Mouse (Mus musculus): ENCODE measurements at regions not wholly inside any gene's neighbourhood (a gene's known extent, or its start where the extent isn't known, plus 50 kb on each side); places are given as distances from the start of the nearest gene placed in this dataset.
A peak's percentile ranks its signal among the peaks of the same experiment; 100 is the strongest.

GRCm38 (mm10) chr15:27224512-27224850, 242.0 kb upstream of the Ank start:
- no peak for TF ChIP-seq CTCF (IDR thresholded peaks at IDR 0.05; ENCODE audit: low read depth)
- H3K9ac ChIP-seq (ENCODE audit: low read depth, low read length), result no peak overlapping the region
- H3K4me3 ChIP-seq (ENCODE audit: low read depth, low read length), result no peak overlapping the region
- WGBS, result 84% methylated on average over 4 of the region's 4 CpGs
- no peaks in the 10 kb centered on the region for H3K9me3 ChIP-seq (ENCODE audit: control insufficient read depth)
- no peak for ATAC-seq
- H3K36me3 ChIP-seq (ENCODE audit: control insufficient read depth, insufficient read depth), result no peaks in the 10 kb centered on the region
- no peaks in the 10 kb centered on the region for H3K27me3 ChIP-seq (replicated peaks; ENCODE audit: control insufficient read depth, insufficient read depth, low read length)
- H3K27ac ChIP-seq (ENCODE audit: low read depth, low read length), result no peak overlapping the region
- H3K4me1 ChIP-seq (replicated peaks; ENCODE audit: control insufficient read depth, insufficient read depth, low read length), result no peaks in the 10 kb centered on the region
- H3K4me2 ChIP-seq (replicated peaks; ENCODE audit: low read depth), result no peak overlapping the region

GRCm38 (mm10) chr15:27232804-27233203, 233.7 kb upstream of the Ank start:
- H3K27me3 ChIP-seq (replicated peaks; ENCODE audit: control insufficient read depth, insufficient read depth, low read length), result no peaks in the 10 kb centered on the region
- H3K36me3 ChIP-seq (ENCODE audit: control insufficient read depth, insufficient read depth), result no peaks in the 10 kb centered on the region

GRCm38 (mm10) chr15:27234770-27235169, 231.7 kb upstream of the Ank start:
- 19% methylated on average over 4 of the region's 4 CpGs for WGBS
- no peak for ATAC-seq
- H3K27ac ChIP-seq (ENCODE audit: low read depth, low read length), result no peak overlapping the region

More at GRCm38 (mm10) chr15:27232804-27233203, 233.7 kb upstream of the Ank start:
- Histone ChIP-seq H3K4me3 (ENCODE audit: low read depth, low read length) (no peak overlapping the region), H3K4me2 (replicated peaks; ENCODE audit: low read depth) (no peak overlapping the region), H3K9ac (ENCODE audit: low read depth, low read length) (no peak overlapping the region), H3K9me3 (ENCODE audit: control insufficient read depth) (no peaks in the 10 kb centered on the region), H3K4me1 (replicated peaks; ENCODE audit: control insufficient read depth, insufficient read depth, low read length) (no peaks in the 10 kb centered on the region), H3K27ac (ENCODE audit: low read depth, low read length) (no peak overlapping the region)
- TF ChIP-seq CTCF (IDR thresholded peaks at IDR 0.05; ENCODE audit: low read depth), result no peak
- 83% methylated on average over 5 of the region's 5 CpGs for WGBS
- ATAC-seq, result no peak

GRCm38 (mm10) chr15:27238301-27238700, 228.2 kb upstream of the Ank start:
- WGBS, result 33% methylated on average over 1 of the region's 1 CpGs
- no peaks in the 10 kb centered on the region for H3K4me1 ChIP-seq (replicated peaks; ENCODE audit: control insufficient read depth, insufficient read depth, low read length)

More at GRCm38 (mm10) chr15:27234770-27235169, 231.7 kb upstream of the Ank start:
- Histone ChIP-seq H3K4me1 (replicated peaks; ENCODE audit: control insufficient read depth, insufficient read depth, low read length) (no peaks in the 10 kb centered on the region), H3K9ac (ENCODE audit: low read depth, low read length) (no peak overlapping the region), H3K27me3 (replicated peaks; ENCODE audit: control insufficient read depth, insufficient read depth, low read length) (no peaks in the 10 kb centered on the region), H3K4me2 (replicated peaks; ENCODE audit: low read depth) (no peak overlapping the region), H3K36me3 (ENCODE audit: control insufficient read depth, insufficient read depth) (no peaks in the 10 kb centered on the region), H3K9me3 (ENCODE audit: control insufficient read depth) (no peaks in the 10 kb centered on the region), H3K4me3 (ENCODE audit: low read depth, low read length) (no peak overlapping the region)
- TF ChIP-seq CTCF (IDR thresholded peaks at IDR 0.05; ENCODE audit: low read depth), result peak; percentile 98

GRCm38 (mm10) chr15:27246302-27246701, 220.2 kb upstream of the Ank start:
- no peaks in the 10 kb centered on the region for H3K36me3 ChIP-seq (ENCODE audit: control insufficient read depth, insufficient read depth)
- H3K27me3 ChIP-seq (replicated peaks; ENCODE audit: control insufficient read depth, insufficient read depth, low read length), result no peaks in the 10 kb centered on the region
- 20% methylated on average over 3 of the region's 3 CpGs for WGBS
- ATAC-seq, result no peak
- no peaks in the 10 kb centered on the region for H3K9me3 ChIP-seq (ENCODE audit: control insufficient read depth)
- no peak for TF ChIP-seq CTCF (IDR thresholded peaks at IDR 0.05; ENCODE audit: low read depth)
- no peaks in the 10 kb centered on the region for H3K4me1 ChIP-seq (replicated peaks; ENCODE audit: control insufficient read depth, insufficient read depth, low read length)
- H3K27ac ChIP-seq (ENCODE audit: low read depth, low read length), result no peak overlapping the region
- no peak overlapping the region for H3K4me2 ChIP-seq (replicated peaks; ENCODE audit: low read depth)
- H3K9ac ChIP-seq (ENCODE audit: low read depth, low read length), result no peak overlapping the region
- no peak overlapping the region for H3K4me3 ChIP-seq (ENCODE audit: low read depth, low read length)

More at GRCm38 (mm10) chr15:27238301-27238700, 228.2 kb upstream of the Ank start:
- no peak for TF ChIP-seq CTCF (IDR thresholded peaks at IDR 0.05; ENCODE audit: low read depth)
- Histone ChIP-seq H3K27me3 (replicated peaks; ENCODE audit: control insufficient read depth, insufficient read depth, low read length) (no peaks in the 10 kb centered on the region), H3K4me2 (replicated peaks; ENCODE audit: low read depth) (no peak overlapping the region), H3K36me3 (ENCODE audit: control insufficient read depth, insufficient read depth) (no peaks in the 10 kb centered on the region), H3K4me3 (ENCODE audit: low read depth, low read length) (no peak overlapping the region), H3K27ac (ENCODE audit: low read depth, low read length) (no peak overlapping the region), H3K9ac (ENCODE audit: low read depth, low read length) (no peak overlapping the region), H3K9me3 (ENCODE audit: control insufficient read depth) (no peaks in the 10 kb centered on the region)
- no peak for ATAC-seq

- Histone ChIP-seq H3K9ac (ENCODE audit: low read depth, low read length) (no peak overlapping the region), H3K27me3 (replicated peaks; ENCODE audit: control insufficient read depth, insufficient read depth, low read length) (peaks cover 12% of the 10 kb centered on the region; the same call in 1 of the 2 replicates), H3K27ac (ENCODE audit: low read depth, low read length) (no peak overlapping the region), H3K36me3 (ENCODE audit: control insufficient read depth, insufficient read depth) (no peaks in the 10 kb centered on the region), H3K4me2 (replicated peaks; ENCODE audit: low read depth) (no peak overlapping the region), H3K9me3 (ENCODE audit: control insufficient read depth) (no peaks in the 10 kb centered on the region), H3K4me3 (ENCODE audit: low read depth, low read length) (no peak overlapping the region), H3K4me1 (replicated peaks; ENCODE audit: control insufficient read depth, insufficient read depth, low read length) (no peaks in the 10 kb centered on the region)
- ATAC-seq, result peak; percentile 51; the same call in 1 of the 2 replicates
- TF ChIP-seq CTCF (IDR thresholded peaks at IDR 0.05; ENCODE audit: low read depth), result no peak
- WGBS, result 26% methylated on average over 6 of the region's 6 CpGs
Observed at GRCm38 (mm10) chr15:27258984-27259853, 207.3 kb upstream of the Ank start.
